Mouse (Mus musculus) forebrain, postnatal 0 days (tissue): Measurements from ENCODE around the gene Gipc2. TPM values are rescaled to one million over a fixed set of nuclear protein-coding genes. Genes with fewer than 3 reads are reported as not detected.
A peak's percentile ranks its signal among the peaks of the same experiment; 100 is the strongest.

Experiments
- ATAC-seq: fragments of 200-750 bp; cut with Nextera tagmentation; 2 replicates; pipeline ENCODE4 v1.8.0; 2017; ENCODE audit warnings: mild to moderate bottlenecking, moderate library complexity
- DNase-seq: peaks from one replicate; pipeline ENCODE4 v3.0.0-alpha.2; 2015
- H3K27ac ChIP-seq: fragments of 300-500 bp; sonication (generic); 2 replicates; pipeline ENCODE4 v1.5.1; 2014; ENCODE audit warnings: low read depth, mild to moderate bottlenecking, antibody characterized with exemption, low read length, moderate library complexity, mixed read lengths
- H3K27me3 ChIP-seq: fragments of 300-500 bp; sonication (generic); 2 replicates; pipeline ENCODE4 v1.6.1; 2014; ENCODE audit warnings: mild to moderate bottlenecking, low read length, mixed read lengths; ENCODE audit not compliant: insufficient read depth
- H3K36me3 ChIP-seq: fragments of 300-500 bp; sonication (generic); 2 replicates; pipeline ENCODE4 v1.6.1; 2014; ENCODE audit warnings: mild to moderate bottlenecking, moderate library complexity; ENCODE audit not compliant: insufficient read depth
- H3K4me1 ChIP-seq: fragments of 300-500 bp; sonication (generic); 2 replicates; pipeline ENCODE4 v1.6.1; 2014; ENCODE audit warnings: antibody characterized with exemption; ENCODE audit not compliant: insufficient read depth
- H3K4me2 ChIP-seq: fragments of 300-500 bp; sonication (generic); 2 replicates; pipeline ENCODE4 v1.6.1; 2014; ENCODE audit warnings: low read depth, mild to moderate bottlenecking, moderate library complexity
- H3K4me3 ChIP-seq: fragments of 300-500 bp; sonication (generic); 2 replicates; pipeline ENCODE4 v1.5.1; 2014; ENCODE audit warnings: low read depth, low read length, mixed read lengths
- H3K9ac ChIP-seq: fragments of 300-500 bp; sonication (generic); 2 replicates; pipeline ENCODE4 v1.6.1; 2014; ENCODE audit warnings: mild to moderate bottlenecking
- H3K9me3 ChIP-seq: fragments of 300-500 bp; sonication (generic); 2 replicates; pipeline ENCODE4 v1.6.1; 2016; ENCODE audit warnings: low read length
- CTCF ChIP-seq: sonication (generic); IDR thresholded peaks from 2 replicates; pipeline ENCODE4 v1.5.1; 2016; ENCODE audit warnings: antibody characterized with exemption, control low read depth, low read depth
- WGBS: fragments of 180-500 bp; shearing (Covaris S2); extraction: QIAGEN DNeasy Blood & Tissue Kit; methylation state at CpG from one replicate; pipeline ENCODE4 v1.1.7; 2014; 5-methylcytosine and 5-hydroxymethylcytosine counted together
- polyA plus RNA-seq: library from polyadenylated mRNA; unstranded; fragments of >200 nt; fragmentation: Nextera tagmentation; extraction: Ambion mirVana; gene quantifications from 2 replicates; pipeline ENCODE4 v1.2.1, GENCODE M21; 2015
- total RNA-seq: library from RNA; depleted of rRNA; stranded (reverse); fragments of >200 nt; gene quantifications from 2 replicates; pipeline ENCODE4 v1.2.3, GENCODE M21; 2014

Gene Gipc2
- total and polyA plus RNA-seq, 2 experiments from 2014 or later, result 6.3 to 13.9 TPM

DNA sequence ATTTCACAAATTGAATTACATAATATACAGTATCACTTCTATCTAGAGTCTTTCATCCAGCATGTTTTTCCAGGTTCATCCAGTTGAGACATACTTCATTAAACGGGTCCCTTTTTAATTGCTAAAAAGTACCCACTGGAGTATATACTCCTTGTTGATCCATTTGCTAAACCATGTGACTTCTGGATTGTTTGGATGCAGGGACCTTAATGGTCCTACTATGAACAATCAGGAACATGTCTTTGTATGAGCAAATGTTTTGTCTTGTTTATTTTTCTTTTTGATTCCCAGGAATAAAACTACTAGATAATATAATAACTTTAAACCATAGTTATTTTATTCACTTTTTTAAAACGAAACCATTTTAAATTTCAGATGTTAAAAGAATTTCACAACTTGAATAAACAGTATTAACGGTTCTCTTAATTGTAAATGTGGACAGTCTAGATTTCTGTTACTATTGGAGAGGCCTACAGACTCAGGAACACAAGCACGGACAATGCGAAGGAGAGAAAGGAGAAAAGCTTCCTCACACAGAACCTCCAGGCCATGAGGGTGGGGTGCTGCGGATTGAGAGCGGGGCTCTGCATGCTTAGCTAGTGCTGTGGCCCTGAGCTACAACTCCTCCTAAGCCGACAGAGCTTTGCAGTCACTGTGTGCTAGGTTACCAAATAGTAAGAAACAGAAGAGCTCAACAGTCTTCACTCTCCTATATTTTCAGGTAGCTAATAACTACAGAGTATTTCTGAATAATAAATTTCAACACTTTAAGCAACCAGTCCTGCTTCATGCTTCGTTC lies 24.8 kb upstream of the Gipc2 start:
- Histone ChIP-seq H3K9ac (no peak overlapping the region), H3K36me3 (0 out of 2 replicates have a peak, but pooled peaks cover 3% of the 10 kb centered on the region), H3K27me3 (no peaks in the 10 kb centered on the region), H3K4me3 (no peak overlapping the region), H3K4me2 (peak overlapping the region; percentile 26), H3K9me3 (no peaks in the 10 kb centered on the region), H3K4me1 (peaks cover 14% of the 10 kb centered on the region; the same call in 1 of the 2 replicates), H3K27ac (no peak overlapping the region)
- 82% methylated on average over 9 of the region's 9 CpGs for WGBS
- no peak for TF ChIP-seq CTCF
- no peak for DNase-seq
- ATAC-seq, result no peak

- H3K9me3 ChIP-seq, result no peaks in the 10 kb centered on the region
- peaks cover 14% of the 10 kb centered on the region; the same call in 1 of the 2 replicates for H3K4me1 ChIP-seq
- H3K9ac ChIP-seq, result no peak overlapping the region
- H3K27ac ChIP-seq, result no peak overlapping the region
- no peaks in the 10 kb centered on the region for H3K27me3 ChIP-seq
- DNase-seq, result no peak
- no peak for TF ChIP-seq CTCF
- no peak overlapping the region for H3K4me2 ChIP-seq
- H3K4me3 ChIP-seq, result no peak overlapping the region
- ATAC-seq, result no peak
- H3K36me3 ChIP-seq, result 0 out of 2 replicates have a peak, but pooled peaks cover 5% of the 10 kb centered on the region
- 69% methylated on average over 4 of the region's 4 CpGs for WGBS
Measured at GRCm38 (mm10) chr3:152189306-152189705, 23.3 kb upstream of the Gipc2 start.

GRCm38 (mm10) chr3:152186106-152186505 lies 20.1 kb upstream of the Gipc2 start:
- H3K4me1 ChIP-seq, result peaks cover 2% of the 10 kb centered on the region; the same call in 1 of the 2 replicates
- DNase-seq, result no peak
- H3K9ac ChIP-seq, result no peak overlapping the region
- no peak overlapping the region for H3K4me3 ChIP-seq
- no peaks in the 10 kb centered on the region for H3K27me3 ChIP-seq
- 0 out of 2 replicates have a peak, but pooled peaks cover 13% of the 10 kb centered on the region for H3K36me3 ChIP-seq
- TF ChIP-seq CTCF, result no peak
- no peaks in the 10 kb centered on the region for H3K9me3 ChIP-seq
- no peak overlapping the region for H3K4me2 ChIP-seq
- ATAC-seq, result no peak
- 89% methylated on average over 6 of the region's 6 CpGs for WGBS
- H3K27ac ChIP-seq, result no peak overlapping the region

- H3K27me3 ChIP-seq, result no peaks in the 10 kb centered on the region
- H3K27ac ChIP-seq, result no peak overlapping the region
- no peak overlapping the region for H3K4me2 ChIP-seq
- H3K36me3 ChIP-seq, result 0 out of 2 replicates have a peak, but pooled peaks cover 13% of the 10 kb centered on the region
- H3K9me3 ChIP-seq, result no peaks in the 10 kb centered on the region
- WGBS, result 35% methylated on average over 9 of the region's 9 CpGs
- no peak for TF ChIP-seq CTCF
- H3K4me1 ChIP-seq, result no peaks in the 10 kb centered on the region
- H3K9ac ChIP-seq, result no peak overlapping the region
- DNase-seq (no peak), ATAC-seq (no peak)
- no peak overlapping the region for H3K4me3 ChIP-seq
Measured at GRCm38 (mm10) chr3:152183522-152183921, 17.5 kb upstream of the Gipc2 start.

- Histone ChIP-seq H3K4me3 (no peak overlapping the region), H3K4me2 (no peak overlapping the region), H3K27ac (no peak overlapping the region), H3K9me3 (no peaks in the 10 kb centered on the region), H3K9ac (no peak overlapping the region), H3K27me3 (no peaks in the 10 kb centered on the region), H3K36me3 (0 out of 2 replicates have a peak, but pooled peaks cover 10% of the 10 kb centered on the region), H3K4me1 (no peaks in the 10 kb centered on the region)
- no peak for TF ChIP-seq CTCF
- DNase-seq (no peak), ATAC-seq (no peak)
- 96% methylated on average over 4 of the region's 4 CpGs for WGBS
Measured at GRCm38 (mm10) chr3:152180624-152181023, 14.6 kb upstream of the Gipc2 start.

DNA sequence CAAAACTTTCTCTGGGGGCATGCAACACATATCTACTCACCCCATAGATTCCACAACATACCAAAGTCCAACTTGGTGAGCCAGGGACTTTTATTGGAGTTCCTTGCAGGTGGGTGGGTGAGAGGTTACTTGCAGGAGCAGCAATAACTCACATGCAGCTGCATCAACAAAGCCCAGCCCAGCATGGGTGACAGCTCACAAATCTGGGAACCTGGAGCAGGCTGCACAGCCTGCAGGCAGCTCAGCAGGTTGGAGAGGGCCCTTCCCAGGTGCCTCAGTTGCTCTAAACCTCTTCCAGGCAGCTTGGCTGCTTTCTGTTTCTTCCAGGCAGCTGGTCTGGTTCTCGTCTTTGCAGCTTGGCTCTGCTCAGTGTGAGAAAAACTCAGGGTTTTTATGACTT lies 13.3 kb upstream of the Gipc2 start:
- DNase-seq (no peak), ATAC-seq (no peak)
- H3K4me1 ChIP-seq, result no peaks in the 10 kb centered on the region
- H3K9ac ChIP-seq, result no peak overlapping the region
- TF ChIP-seq CTCF, result no peak
- no peaks in the 10 kb centered on the region for H3K27me3 ChIP-seq
- H3K36me3 ChIP-seq, result 0 out of 2 replicates have a peak, but pooled peaks cover 7% of the 10 kb centered on the region
- no peak overlapping the region for H3K27ac ChIP-seq
- 63% methylated on average over 1 of the region's 1 CpGs for WGBS
- H3K9me3 ChIP-seq, result no peaks in the 10 kb centered on the region
- no peak overlapping the region for H3K4me3 ChIP-seq
- H3K4me2 ChIP-seq, result no peak overlapping the region

DNA sequence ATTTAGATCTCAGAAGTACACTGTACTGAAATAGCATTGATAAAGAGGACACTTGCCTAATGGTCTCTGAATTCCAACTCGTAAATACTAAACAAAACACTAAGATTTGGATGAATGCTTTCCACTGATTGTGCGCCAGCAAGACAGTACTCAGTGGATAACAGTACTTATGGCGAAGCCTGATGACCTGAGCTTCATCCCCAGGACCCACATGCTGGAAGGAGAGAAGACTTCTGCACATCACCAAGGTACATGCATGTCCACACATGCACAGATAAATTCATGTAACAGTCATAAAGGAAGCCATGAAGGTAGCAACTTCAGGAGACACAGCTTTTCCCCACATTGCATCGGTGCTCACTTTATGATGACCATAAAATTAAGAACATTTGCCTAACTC lies 12.8 kb upstream of the Gipc2 start:
- Histone ChIP-seq H3K9ac (no peak overlapping the region), H3K4me2 (no peak overlapping the region), H3K36me3 (0 out of 2 replicates have a peak, but pooled peaks cover 7% of the 10 kb centered on the region), H3K27ac (no peak overlapping the region), H3K27me3 (no peaks in the 10 kb centered on the region), H3K4me1 (no peaks in the 10 kb centered on the region), H3K4me3 (no peak overlapping the region), H3K9me3 (no peaks in the 10 kb centered on the region)
- DNase-seq, result no peak
- 87% methylated on average over 4 of the region's 4 CpGs for WGBS
- no peak for TF ChIP-seq CTCF
- no peak for ATAC-seq
